Mouse (Mus musculus): ENCODE measurements at regions not wholly inside any gene's neighbourhood (a gene's known extent, or its start where the extent isn't known, plus 50 kb on each side); places are given as distances from the start of the nearest gene placed in this dataset.

- TF ChIP-seq CTCF (IDR thresholded peaks at IDR 0.05; ENCODE audit: insufficient read depth, low read length) (no peak), POLR2A (IDR thresholded peaks at IDR 0.05; ENCODE audit: borderline replicate concordance, extremely low read depth, low read depth, low read length) (no peak)
Measured at GRCm38 (mm10) chr13:90525801-90526200, 379.4 kb downstream of the Atp6ap1l start.

All from lung, adult 2 months (tissue).